ENCODE assay signal across 10 mouse cellular contexts in the genomic region with DNA sequence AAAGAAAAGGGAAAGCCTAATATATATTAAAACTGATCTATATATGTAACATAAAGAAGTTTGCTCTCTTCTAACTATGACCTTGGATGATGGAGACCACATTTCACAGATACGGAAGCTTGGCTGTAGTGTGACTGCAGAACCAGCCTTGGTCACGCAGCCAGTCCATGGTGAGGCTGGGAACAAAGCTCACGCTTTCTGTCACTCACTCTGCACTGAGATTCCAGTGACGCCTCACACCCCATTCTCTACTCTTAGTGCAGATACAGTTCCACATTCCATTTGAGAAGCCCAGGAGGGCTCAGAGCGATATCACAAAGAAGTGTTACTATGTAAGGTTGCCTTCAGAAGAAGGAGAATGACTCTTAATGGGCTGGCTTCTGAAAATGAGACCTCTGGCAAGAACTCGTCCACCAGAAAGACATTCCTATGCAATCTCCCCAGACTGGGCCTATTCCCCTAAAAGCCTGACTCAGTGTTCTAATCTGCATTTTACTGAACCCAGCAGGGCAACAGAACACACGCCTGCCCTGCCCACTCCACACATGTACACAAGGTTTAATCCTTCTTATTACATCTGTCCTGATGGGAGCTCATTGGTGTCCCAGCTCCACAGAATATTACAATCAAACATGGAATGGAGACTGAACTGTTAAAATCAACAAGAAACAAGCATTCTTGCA. TPM values are rescaled to one million over a fixed set of nuclear protein-coding genes. Genes with fewer than 3 reads are reported as not detected.
A peak's percentile ranks its signal among the peaks of the same experiment; 100 is the strongest.
DNase-seq lines count a peak whose midpoint lies in the region; ATAC-seq and TF ChIP-seq lines count a peak whose summit lies in the region.
"Had no signal": no experiment of that assay in that cellular context is flagged by ENCODE, and none has a peak within 500 bp of the region (broad histone marks: within the 10 kb centered on the region; RNA-seq: fewer than 3 reads in every experiment).

No protein-coding gene starts in this region.

- H3K27me3 ChIP-seq in heart, embryonic 10.5 days (ENCODE audit: insufficient read depth, poor library complexity, severe bottlenecking) = no peaks in the 10 kb centered on the region
- no peaks in the 10 kb centered on the region for H3K27me3 ChIP-seq in hindbrain, embryonic 10.5 days (ENCODE audit: insufficient read depth, poor library complexity, severe bottlenecking)

- no peak for TF ChIP-seq CTCF in cortical plate, adult 2 months (IDR thresholded peaks at IDR 0.05; ENCODE audit: extremely low read depth, insufficient read depth, low read length)

- peak overlapping the region; percentile 57 for H3K4me3 ChIP-seq in heart, embryonic 10.5 days
- H3K4me3 ChIP-seq in cortical plate, adult 2 months (ENCODE audit: insufficient read depth, low read length) = 0 out of 2 replicates have a peak overlapping the region, but pooled peaks have one; percentile 13
- peak overlapping the region; percentile 45 for H3K4me3 ChIP-seq in hindbrain, embryonic 10.5 days

- H3K36me3 ChIP-seq in heart, embryonic 10.5 days = peaks cover 20% of the 10 kb centered on the region
- 0 out of 2 replicates have a peak, but pooled peaks cover 11% of the 10 kb centered on the region for H3K36me3 ChIP-seq in hindbrain, embryonic 10.5 days

- DNase-seq in heart, embryonic 10.5 days (ENCODE audit: low spot score) = peak; percentile 82
- DNase-seq in heart, adult 9 months (ENCODE audit: low spot score in 2 of 2) = no peak
- DNase-seq in hindbrain, embryonic 10.5 days (ENCODE audit: low spot score) = peak; percentile 25
- peak; percentile 23 for DNase-seq in mesoderm, embryonic 11.5 days (ENCODE audit: low read depth, low spot score)
- DNase-seq in right cerebral cortex, postnatal 25 days = no peak
- DNase-seq in thymus, postnatal 4 days = no peak
- DNase-seq: cerebellum, adult 9-10 months had no signal

- H3K4me1 ChIP-seq in heart, embryonic 10.5 days = peaks cover 12% of the 10 kb centered on the region
- no peaks in the 10 kb centered on the region for H3K4me1 ChIP-seq in cortical plate, adult 2 months (ENCODE audit: control insufficient read depth, insufficient read depth, low read length)
- peaks cover 45% of the 10 kb centered on the region for H3K4me1 ChIP-seq in hindbrain, embryonic 10.5 days (replicated peaks)

- no peaks in the 10 kb centered on the region for H3K9me3 ChIP-seq in heart, embryonic 10.5 days
- H3K9me3 ChIP-seq in hindbrain, embryonic 10.5 days = no peaks in the 10 kb centered on the region

- 27% methylated on average over 7 of the region's 7 CpGs for WGBS in heart, embryonic 10.5 days
- 42% methylated on average over 7 of the region's 7 CpGs for WGBS in hindbrain, embryonic 10.5 days

- H3K27ac ChIP-seq in heart, embryonic 10.5 days = peak overlapping the region; percentile 84
- no peak overlapping the region for H3K27ac ChIP-seq in cortical plate, adult 2 months (ENCODE audit: insufficient read depth, low read length)
- peak overlapping the region; percentile 81 for H3K27ac ChIP-seq in hindbrain, embryonic 10.5 days

- TF ChIP-seq POLR2A in cortical plate, adult 2 months (IDR thresholded peaks at IDR 0.05; ENCODE audit: extremely low read depth, insufficient read depth, low read length) = no peak

- ATAC-seq in megakaryocyte-erythroid progenitor cell, adult 5-6 weeks (replicated peaks; ENCODE audit: low FRiP score, low TSS enrichment, poor library complexity, severe bottlenecking) = no peak
- ATAC-seq: CD4-positive, CD25-positive, alpha-beta regulatory T cell, adult 4 months had no signal

RNA-seq across cellular contexts. Expression of a gene that starts 2.8 kb away (rescaled TPM):
- 61.3 and 66.1 TPM in 2 replicates for polyA plus RNA-seq in heart, embryonic 10.5 days (2016; fragmentation: Nextera tagmentation; extraction: Ambion mirVana)
- polyA plus RNA-seq in cortical plate, adult 2 months (2012; rRNA removed) = 17.3 and 17.5 TPM in 2 replicates
- 33.1 and 55.1 TPM in 2 replicates for polyA plus RNA-seq in hindbrain, embryonic 10.5 days (2016; fragmentation: Nextera tagmentation; extraction: Ambion mirVana)
- total RNA-seq in megakaryocyte-erythroid progenitor cell, adult 5-6 weeks (2014; fragmentation: Nextera tagmentation) = not detected in 2 replicates
- total RNA-seq in megakaryocyte-erythroid progenitor cell, adult 5-6 weeks (2017) = 0.33 and 0.72 TPM in 2 replicates

Comparison
In these comparisons a context has a peak if more than half of its experiments do, and no peak if none do; other contexts are left out.
1. DNase-seq: peak in heart, embryonic 10.5 days (single experiment), hindbrain, embryonic 10.5 days (single experiment) and mesoderm, embryonic 11.5 days (single experiment); none in heart, adult 9 months (0 of 2), right cerebral cortex, postnatal 25 days (single experiment) and thymus, postnatal 4 days (single experiment).
2. Peak in every context shown above with its lines, with median percentiles within 50 percentile points of each other: H3K4me3 ChIP-seq.